Mouse (Mus musculus) embryonic fibroblast, embryonic 13.5 days (primary cell): ENCODE measurements around the gene Shc4.

Experiments used
- CTCF ChIP-seq: IDR thresholded peaks from 2 replicates; pipeline ENCODE4 v1.5.1; 2011; ENCODE audit warnings: mild to moderate bottlenecking, control low read depth, low read length, moderate library complexity, borderline replicate concordance; ENCODE audit not compliant: insufficient read depth
- POLR2A ChIP-seq: IDR thresholded peaks from 2 replicates; pipeline ENCODE4 v1.6.1; 2011; ENCODE audit warnings: low read depth, mild to moderate bottlenecking, control low read depth, low read length, moderate library complexity

GRCm38 (mm10) chr2:125672568-125672956 is 51.4 kb downstream of the Shc4 start:
- no peak for TF ChIP-seq CTCF
- no peak for TF ChIP-seq POLR2A
